Mouse (Mus musculus) right cerebral cortex, adult 2 months (tissue): Measurements from ENCODE around the gene Syap1.
A peak's percentile ranks its signal among the peaks of the same experiment; 100 is the strongest.
"Not testable (repeated sequence)": the region's sequence is repeated elsewhere in the genome, so short reads cannot be mapped to it uniquely, and the experiment has no call there.

Source experiments
- DNase-seq, 2 experiments: peaks; one replicate each; pipeline ENCODE4 v3.0.0; 2021 to 2022; ENCODE audit warnings: low spot score in 2 of 2

Syap1 gene

DNA sequence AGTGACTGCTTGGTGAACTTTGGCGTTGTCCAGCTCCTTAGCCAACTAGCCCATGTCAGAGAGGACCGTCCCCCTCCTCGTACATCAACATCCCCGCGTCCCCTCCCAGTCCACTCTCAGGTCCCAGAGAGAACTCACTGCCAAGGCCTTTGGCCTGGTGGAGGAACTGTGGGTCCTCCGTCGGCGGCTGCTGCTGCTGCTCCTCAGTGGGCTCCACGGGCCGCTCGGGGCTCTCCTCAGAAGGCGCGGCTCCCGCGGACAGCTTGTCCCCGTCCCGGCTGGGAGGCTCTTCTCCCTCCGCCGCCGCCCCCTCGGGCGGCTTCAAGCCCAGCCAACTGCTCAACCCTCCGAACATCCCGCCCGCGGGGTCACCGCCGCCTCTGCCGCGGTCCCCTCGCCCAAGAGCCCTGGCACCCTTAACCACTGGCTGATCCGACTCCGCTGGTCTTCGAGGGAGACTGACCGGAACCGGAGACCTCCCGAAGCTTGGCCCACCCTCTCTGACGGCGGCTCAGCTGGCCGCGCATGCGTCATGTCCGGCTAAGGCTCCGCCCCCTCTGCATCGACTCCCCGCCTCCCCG is at the start of gene Syap1:
TSS of gene Syap1 (minus strand) at position 517 of the 581 bp plus-strand sequence.
- peak; percentile 68 to 76 for DNase-seq

DNA sequence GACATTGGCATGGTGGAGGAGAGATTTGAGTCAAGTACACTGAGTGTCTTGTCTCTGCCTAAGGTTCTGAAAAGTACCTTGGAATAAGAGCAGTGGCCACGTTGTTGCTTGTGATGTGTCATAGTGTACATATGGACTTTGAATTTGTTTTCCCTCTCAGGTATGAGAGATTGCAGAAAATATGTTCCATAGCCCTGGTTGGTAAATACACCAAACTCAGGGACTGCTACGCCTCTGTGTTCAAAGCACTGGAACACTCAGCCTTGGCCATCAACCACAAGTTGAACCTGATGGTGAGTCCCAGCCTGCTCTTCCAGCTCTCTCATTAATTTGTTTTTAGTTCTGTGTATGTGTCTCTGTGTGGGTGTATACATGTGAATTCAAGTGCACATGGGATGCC is 43.2 kb upstream of the Syap1 start:
- DNase-seq, result no peak

DNA sequence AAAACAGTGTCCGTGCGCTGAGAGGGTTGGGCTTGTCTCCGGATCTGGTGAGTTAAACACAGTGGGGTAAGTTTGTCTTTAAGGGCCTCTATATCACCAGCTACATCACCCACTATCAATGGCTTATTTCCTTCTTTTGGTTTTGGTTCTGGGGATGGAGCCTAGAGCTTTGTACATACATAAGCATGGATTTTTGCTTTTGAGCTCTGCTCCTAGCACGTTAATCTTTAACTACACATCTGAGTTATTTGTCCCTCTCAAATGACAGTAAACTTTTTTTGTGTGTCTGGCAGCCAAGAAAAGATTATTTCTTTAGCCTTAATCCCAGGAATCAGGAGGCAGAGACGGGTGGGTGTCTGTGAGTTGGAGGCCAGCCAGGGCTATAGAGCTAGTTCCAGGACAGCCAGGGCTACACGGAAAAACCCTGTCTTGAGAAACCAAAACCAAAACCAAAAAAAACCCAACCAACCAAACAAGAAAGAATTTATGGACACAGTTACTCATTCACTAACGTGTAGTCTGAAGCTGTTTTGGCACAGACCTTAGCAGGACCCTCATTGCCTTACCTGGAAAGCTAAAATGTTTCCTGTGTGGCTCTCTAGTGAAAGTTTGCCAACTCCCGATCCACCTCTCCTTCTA is 33.4 kb upstream of the Syap1 start:
- DNase-seq, result no peak

DNA sequence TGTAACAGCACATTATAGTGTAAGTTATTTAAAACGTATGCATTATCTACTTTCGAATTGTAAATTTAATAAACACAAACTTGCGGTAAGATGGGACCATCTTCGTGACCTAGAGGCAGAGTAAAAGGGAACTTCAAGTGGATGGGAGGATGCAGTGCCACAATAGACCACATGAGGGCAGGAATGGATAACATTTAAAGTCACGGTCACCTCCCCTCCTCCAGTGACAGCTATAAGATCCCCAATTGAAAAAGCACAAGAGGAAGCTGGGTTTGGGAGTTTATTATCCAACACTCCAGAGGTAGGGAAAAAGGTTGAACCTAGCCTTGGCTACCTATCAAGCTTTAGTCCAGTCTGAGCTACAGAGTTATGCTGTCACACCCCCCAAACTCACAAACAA is 27.4 kb upstream of the Syap1 start:
- peak; percentile 68 to 69 for DNase-seq

DNA sequence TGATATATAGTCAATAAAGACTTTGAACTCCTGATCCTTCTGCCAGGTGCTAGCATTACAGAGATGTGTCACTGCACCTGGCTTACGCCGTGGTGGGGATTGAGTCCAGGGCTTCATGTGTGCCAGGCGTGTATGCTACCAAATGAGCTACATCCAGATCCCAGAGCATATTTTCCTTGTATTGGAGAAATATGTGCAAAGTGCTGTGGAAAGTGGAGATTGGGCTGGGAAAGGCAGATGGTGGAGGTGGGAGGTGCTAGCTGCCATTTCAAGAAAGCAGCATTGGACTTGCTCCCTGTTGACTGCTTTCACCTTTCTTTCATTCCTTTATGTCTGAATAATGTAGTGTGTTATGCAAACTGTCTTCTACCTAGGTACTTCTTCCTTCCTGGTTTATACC is 25.4 kb upstream of the Syap1 start:
- DNase-seq, result peak; percentile 6 to 8

DNA sequence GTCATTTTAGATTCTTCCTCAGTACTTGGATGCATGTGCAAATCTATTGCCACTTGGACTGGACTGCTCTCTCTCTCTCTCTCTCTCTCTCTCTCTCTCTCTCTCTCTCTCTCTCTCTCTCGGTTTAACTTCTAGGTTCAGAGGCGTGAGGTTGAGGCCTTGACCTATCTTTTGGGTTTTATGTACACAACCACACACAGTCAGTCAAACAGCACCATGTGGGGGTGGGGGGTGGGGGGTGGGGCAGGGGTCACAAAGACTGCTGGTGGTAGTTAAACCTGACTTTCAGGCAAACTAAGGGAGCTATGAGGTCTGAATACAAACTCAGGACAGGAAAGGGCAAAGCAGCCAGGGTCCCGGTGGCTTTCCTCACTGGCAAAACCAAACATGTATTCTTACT is 19.3 kb upstream of the Syap1 start:
- no peak for DNase-seq

DNA sequence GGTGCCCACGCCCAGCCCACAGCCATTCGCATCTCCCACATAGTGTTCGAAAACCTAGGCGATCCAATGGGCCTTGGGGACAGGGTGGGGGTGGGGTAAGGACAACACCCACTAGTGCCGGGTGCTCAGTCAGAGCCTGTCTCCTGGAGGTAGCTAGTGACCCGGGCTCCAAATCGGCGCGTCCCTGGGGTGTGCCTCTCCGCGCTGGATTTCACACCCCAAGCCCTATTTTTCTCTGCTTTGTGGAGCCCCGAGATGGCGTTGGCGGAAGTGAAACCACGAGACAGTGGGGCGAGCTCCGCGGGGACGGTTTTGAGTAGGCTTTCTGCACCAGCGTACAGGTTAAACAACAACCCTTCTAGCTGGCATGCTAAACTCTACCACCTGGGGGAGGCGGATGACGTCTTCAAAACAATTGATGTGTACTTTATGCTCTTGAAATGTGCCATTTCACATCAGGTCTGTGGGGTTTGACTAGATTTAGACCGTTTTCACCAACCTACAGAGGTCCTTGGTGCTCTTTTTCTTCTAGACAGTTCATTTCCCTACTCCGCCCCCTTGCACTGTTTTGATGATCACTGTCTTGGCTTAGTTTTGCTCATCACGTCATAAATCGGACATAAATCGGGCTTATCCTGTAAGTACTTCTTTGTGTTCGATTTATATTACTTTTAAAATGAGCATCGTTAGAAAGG is 13.9 kb upstream of the Syap1 start:
- DNase-seq, result peak; percentile 59 to 64

DNA sequence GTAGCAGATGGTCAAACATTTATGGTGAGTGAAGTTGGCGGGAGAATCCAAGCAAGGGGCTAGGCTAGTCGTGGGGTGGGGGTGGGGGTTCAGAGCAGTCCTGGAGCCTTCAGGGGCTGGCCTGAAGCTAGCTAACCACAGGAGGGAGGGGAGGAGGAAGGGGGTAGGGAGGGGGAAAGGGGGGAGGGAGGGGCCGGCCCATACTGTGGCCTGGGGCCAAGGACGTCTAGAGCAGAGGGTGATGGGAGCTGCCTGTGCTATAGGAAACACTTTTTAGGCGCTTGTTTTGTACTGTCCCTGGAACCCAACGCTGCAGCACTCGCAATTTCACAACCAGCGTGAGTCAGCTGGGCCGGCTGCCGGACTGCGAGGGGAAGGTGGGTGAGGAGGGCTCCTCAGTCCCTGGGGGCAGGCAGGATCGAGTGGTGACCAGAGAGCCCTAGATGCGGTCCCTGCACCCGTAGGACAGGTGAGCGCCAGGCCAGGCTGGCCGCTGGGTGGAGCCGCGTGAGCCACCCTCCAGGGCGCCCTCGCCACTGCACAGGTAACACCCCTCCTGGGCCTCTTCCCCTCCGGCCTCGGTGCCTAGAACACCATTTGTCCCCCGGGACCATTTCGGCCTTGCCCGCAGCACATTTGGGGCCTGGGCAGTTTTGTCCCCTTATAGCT is 13.3 kb upstream of the Syap1 start:
- peak; percentile 21 to 22 for DNase-seq

DNA sequence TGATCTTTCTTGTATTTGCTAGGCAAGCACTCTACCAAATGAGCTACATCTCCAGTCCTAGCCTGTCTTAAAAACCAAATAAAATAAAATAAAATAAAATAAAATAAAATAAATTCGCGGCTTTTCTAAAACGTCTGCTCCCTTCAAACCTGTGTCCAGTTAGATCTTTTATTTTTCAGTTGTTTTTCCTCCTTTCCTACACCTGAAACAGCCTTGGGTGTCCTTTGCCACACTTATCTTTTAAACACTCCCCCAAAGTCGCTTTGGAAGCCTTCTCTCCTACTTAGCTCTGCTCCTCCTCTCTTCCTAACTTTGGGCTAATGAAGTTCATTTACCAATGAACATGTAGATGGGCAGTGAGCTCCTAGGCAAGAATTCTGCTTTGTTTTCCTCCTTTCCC is 12.7 kb upstream of the Syap1 start, which contains the start of gene Ctps2:
TSS of gene Ctps2 (plus strand) at position 301 of the 400 bp plus-strand sequence.
- no peak for DNase-seq

DNA sequence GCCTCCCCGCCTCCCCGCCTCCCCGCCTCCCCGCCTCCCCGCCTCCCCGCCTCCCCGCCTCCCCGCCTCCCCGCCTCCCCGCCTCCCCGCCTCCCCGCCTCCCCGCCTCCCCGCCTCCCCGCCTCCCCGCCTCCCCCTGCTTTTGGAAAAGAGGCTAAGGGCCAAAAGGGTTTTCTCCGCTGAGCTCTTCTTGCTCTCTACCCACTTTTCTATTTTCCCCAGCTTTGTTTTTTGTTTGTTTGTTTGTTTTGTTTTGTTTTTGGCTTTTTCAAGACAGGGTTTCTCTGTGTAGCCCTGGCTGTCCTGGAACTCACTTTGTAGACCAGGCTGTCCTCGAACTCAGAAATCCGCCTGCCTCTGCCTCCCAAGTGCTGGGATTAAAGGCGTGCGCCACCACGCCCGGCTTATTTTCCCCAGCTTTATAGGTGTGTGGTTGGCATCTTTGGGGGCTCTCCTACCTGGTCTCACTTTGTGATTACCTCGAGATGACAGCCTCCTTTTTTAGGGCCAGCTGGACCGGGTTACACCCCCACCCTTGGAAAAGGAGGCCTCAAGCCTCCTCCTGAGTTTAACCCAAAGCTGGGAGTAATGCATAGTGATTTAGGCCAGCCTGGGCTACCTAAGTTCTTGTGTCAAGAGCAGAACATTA is 452 bp upstream of the Syap1 start:
- DNase-seq, result not testable (repeated sequence)

DNA sequence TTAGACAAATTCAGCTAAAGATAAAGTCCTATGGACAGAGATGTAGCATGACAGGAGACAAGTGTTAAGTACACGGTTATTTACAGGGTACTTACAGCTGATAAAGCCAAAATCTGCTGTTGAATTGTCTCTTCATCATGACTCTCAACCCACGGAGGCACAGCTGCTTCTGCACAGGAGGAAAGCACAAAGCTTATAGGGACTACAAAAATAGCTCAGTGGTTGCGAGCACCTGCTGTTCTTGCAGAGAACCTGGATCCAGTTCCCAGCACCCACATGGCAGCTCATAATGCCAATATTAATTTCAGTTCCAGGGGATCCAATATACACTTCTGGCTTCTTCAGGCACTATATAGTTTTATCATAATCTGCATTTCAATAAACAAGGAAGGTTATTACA is 10.0 kb downstream of the Syap1 start:
- DNase-seq, result no peak

DNA sequence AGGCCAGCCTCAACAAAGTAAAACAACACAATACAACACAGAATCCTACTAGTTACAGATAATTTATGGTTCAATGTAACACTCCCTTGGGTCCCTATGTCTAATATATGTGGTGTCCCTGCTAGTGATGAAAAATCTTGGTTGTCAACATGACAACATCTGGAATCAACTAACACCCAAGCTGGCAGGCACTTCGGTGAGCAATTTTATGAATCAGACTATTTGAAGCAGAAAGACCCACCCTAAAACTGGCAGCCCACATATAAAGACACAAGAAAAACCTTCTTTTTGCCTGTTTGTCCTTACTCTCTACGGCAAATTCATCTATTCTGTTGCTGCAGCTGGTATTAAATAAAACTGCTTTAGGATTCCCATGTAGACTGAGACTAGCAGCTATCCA is 14.5 kb downstream of the Syap1 start:
- no peak for DNase-seq

DNA sequence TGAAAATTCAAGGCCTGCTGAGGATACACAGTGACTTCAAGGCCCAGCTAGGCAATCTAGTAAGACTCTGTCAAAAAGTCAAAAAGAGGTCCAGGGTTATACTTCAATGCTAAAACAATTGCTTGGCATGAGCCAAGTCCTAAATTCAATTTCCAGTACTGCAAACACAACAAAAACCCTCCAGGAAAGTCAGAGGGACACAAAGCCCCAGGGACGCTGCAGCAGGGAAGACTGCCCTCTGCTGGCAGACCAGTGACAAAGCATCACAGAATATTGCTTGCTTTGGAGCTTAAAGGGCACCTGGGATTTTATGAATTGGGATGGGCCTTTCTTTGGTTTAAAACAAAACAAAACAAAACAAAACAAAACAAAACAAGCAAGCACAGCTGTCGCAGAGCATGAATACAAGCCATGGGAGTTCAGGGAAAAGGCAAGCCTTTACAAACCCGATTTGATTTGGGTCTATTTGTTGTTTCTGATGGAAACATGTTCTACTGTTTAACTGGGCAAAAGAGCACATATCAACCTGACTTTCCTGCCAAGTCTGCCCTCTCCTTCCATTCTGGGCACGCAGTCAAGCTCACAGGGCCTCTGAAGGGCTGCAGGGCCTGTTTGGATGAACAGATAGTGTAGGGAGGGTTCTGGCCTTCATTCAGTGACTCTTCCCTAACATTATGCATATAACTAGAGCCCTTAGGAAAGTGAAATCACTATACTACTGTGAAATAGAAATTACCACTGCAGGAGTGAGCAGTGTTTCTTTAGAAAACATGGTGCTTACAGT is 16.3 kb downstream of the Syap1 start:
- DNase-seq, result peak in 1 of 2 experiments; percentile 19

DNA sequence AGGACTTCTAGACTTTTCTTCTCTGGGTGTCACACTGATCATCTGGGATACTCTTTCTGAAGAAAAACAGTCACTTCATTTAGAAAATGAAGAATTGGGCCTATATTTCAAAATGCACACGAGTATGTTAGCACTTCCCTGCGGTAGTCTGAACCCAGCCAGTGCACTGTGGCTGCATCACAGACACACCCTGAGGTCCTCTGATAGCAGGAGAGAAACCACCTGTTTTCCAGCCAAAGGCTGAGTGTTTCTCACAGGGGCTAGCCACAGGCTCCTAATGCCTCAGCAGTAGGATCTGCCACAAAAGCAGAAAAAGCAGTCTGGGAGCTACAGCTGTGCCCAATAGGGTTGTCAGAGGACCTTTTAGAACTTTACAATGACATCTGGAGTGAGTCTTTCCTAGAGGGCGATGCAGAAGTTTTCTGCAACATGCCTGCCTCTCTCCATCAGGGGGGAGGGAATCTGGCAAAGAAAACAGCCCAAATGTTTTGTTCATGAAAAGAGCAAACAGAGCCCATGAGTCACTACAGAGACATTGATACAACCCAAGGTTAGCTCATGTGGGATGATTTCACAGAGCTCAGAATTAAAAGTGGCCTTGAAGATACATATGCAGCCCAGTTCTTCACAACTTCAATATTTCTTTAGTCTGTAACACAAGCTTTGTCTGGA is 19.8 kb downstream of the Syap1 start:
- no peak for DNase-seq

DNA sequence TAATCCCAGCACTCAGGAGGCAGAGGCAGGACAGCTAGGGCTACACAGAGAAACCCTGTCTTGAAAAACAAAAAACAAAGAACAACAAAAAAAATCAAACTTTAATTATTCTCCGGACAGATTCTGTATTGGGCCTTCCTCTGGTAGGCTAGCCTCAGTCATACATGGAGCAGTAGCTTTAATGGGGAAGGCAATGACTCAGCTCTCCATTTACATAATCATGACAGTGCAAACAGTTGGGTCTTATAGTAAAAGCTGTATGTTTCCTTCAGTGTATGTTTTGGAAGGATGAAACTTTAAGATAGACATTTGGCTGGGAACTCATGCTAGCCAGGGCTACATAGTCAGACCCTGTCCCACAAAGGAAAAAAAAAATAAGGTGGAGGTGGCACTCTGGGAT is 39.6 kb downstream of the Syap1 start:
- DNase-seq, result no peak

DNA sequence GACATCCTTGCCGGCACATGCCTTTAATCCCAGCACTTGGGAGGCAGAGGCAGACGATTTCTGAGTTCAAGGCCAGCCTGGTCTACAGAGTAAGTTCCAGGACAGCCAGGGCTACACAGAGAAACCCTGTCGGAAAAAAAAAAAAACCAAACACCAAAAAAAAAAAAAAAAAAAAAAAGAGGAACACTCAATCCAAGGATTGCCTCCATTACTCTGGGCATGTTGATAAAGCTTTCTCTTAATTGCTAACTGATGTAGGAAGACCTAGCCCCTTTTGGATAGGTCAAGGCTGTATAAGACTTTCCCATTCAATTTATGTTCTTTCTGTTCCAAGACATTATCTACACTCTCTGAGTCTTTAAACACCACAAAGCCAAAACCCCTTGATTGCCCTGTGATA is 42.7 kb downstream of the Syap1 start:
- no peak for DNase-seq

DNA sequence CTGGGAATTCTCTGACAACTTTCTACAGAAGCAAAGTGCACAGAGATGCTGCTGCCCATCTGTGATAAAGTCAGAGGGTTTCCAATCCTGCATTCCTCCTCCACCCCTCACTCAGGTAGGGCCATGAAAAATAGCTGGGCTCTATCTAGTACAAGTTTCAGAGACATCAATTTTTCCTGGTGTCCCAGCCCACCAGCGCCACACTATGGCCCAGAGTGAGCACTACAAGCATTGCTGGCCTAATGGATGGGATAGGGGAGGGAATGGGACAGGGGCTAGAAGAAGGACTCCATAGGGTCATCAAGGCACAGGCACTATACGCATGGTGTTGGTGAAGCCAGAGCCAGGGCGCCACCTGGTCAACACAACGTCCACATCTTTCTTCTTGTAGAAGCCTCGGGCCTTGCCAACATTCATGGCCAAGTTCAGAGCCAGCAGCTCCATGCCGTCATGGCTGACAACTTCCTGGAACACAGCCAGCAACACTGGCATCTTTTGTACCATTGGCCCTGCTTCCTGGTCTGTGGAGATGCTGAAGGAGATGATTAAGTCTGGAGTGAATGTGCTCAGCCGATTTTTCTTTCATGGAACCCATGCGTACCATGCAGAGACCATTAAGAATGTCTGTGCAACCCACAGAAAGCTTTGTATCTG is 43.7 kb downstream of the Syap1 start:
- DNase-seq, result no peak

DNA sequence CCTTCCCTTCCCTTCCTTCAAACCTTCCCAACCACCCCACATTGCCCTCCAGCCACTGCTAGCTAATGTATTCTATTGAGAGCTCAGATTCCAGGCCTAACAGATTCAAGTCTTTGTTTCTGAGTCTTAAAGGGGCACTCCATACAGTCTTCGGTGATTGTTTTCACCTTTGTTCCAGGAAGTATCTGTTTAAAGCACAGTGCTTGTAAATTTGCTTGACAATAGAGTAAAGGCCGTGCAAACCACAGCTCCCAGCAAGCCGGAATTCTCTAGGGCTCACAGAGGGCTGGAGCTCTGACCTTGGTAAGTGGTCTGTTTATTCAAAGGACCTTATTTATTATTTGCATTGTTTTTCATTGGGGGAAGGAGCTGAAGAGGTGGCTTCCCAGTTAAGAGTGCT is 56.1 kb downstream of the Syap1 start:
- no peak for DNase-seq

DNA sequence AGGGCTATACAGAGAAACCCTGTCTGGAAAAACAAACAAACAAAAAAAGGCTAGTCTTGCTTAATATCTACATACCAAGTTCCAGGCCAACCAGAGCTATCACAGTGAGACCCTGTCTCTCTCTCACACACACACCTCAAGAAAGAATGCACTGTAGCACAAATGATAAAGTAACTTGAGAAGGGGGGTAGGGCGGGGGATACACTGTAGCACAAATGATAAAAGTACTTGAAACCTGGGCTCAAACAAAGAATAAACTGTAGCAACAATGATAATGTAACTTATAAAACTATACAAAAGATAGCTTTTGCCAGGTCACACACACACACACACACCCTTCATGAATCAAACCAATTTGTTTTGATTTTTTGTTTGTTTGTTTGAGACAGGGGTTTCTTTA is 56.7 kb downstream of the Syap1 start:
- no peak for DNase-seq

DNA sequence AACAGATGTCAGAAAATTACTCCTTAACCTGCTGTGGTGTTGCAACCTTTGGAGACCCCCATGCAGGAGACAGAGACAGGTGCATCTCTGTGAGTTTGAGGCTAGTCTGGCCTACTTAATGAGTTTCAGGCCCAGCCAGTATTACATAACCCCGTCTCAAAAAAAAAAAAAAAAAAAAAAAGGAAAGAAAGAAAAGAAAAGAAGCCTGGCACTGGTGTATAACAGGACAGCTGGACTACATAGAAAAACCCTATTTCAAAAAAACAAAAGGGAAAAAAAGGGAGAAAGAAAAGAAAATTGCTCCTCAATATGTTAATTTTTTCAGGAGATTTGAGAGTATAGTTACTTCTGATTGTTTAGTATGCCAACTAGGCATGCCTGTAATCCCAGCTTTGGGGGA is 57.2 kb downstream of the Syap1 start:
- no peak for DNase-seq
